Mouse (Mus musculus) spleen, adult 2 months (tissue): ENCODE data around the gene Aff4.

Source experiments
- CTCF ChIP-seq: fragments of 200-500 bp; IDR thresholded peaks from 2 replicates; pipeline ENCODE4 v1.5.1; 2011; ENCODE audit warnings: mild to moderate bottlenecking, inconsistent platforms; ENCODE audit not compliant: insufficient read depth, insufficient read length, insufficient replicate concordance; ENCODE audit errors: extremely low read depth
- POLR2A ChIP-seq: fragments of 200-500 bp; IDR thresholded peaks from 2 replicates; pipeline ENCODE4 v1.6.1; 2011; ENCODE audit warnings: low read depth, low read length, inconsistent platforms

- TF ChIP-seq CTCF = no peak
- TF ChIP-seq POLR2A = no peak
Measured at GRCm38 (mm10) chr11:53424826-53425225, 74.2 kb downstream of the Aff4 start.
